Mouse (Mus musculus): Measurements from ENCODE around the gene Pogk. TPM values are rescaled to one million over a fixed set of nuclear protein-coding genes. Genes with fewer than 3 reads are reported as not detected.

The Pogk gene
- total and polyA plus RNA-seq, 3 experiments, result 11.5 to 14.1 TPM; not detected in 1

DNA sequence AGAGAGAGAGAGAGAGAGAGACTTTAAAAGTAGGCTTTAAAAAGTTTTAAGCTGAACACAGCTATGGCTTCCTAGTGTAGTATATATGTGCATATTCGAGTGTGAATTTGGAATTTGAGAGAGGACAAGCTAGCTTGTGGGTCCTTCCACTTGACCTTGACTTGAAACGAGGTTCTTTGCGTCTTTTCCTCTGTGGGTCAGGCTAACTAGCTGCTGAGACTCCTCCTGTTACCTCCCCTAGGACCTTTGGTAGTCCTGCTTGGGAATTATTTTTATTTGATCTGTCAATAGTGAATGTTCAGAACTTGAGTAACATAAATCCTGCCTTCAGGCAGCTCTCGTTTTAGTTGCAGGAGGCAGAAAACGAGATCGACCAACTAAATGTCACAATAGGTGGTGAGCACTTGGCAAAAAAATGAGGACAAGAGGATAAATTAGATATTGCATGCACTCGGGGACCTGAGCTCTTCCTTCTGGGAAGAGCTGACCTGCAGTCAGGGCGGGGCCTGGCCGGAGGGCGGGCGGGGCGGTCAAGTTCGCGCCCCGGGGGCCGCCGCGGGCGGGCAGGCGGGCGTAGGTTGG lies 31.1 kb downstream of the Pogk start:
- no peak for DNase-seq (ENCODE audit: low read depth, low spot score)
- Histone ChIP-seq H3K27ac (ENCODE audit: control insufficient read depth, low read depth, low read length) (peak overlapping the region; percentile 48), H3K4me3 (ENCODE audit: control insufficient read depth in 1 of 2, insufficient read depth in 1 of 2, low read depth in 2 of 2, low read length in 2 of 2) (peak overlapping the region; percentile 37 to 93)

GRCm38 (mm10) chr1:166377171-166377570 lies 32.5 kb downstream of the Pogk start:
- Histone ChIP-seq H3K9me3 (replicated peaks; ENCODE audit: insufficient read depth, low read length) (no peaks in the 10 kb centered on the region), H3K27me3 (ENCODE audit: control insufficient read depth in 1 of 2, insufficient read depth in 2 of 2, low read length in 2 of 2) (no peaks in the 10 kb centered on the region), H3K27ac (ENCODE audit: control insufficient read depth, low read depth, low read length) (no peak overlapping the region), H3K79me2 (ENCODE audit: control insufficient read depth, insufficient read depth, low read length, poor library complexity) (peaks cover 20% of the 10 kb centered on the region), H3K4me3 (ENCODE audit: control insufficient read depth in 1 of 2, insufficient read depth in 1 of 2, low read depth in 2 of 2, low read length in 2 of 2) (no peak overlapping the region), H3K36me3 (ENCODE audit: control insufficient read depth in 1 of 2, insufficient read depth in 2 of 2, low read length in 2 of 2) (peaks cover 0 to 11% of the 10 kb centered on the region in 2 experiments; a peak in 2 of 4 replicates), H3K9ac (ENCODE audit: control insufficient read depth, low read depth, low read length, poor library complexity, severe bottlenecking) (no peak overlapping the region), H3K4me1 (ENCODE audit: control insufficient read depth in 1 of 2, insufficient read depth in 2 of 2, low read length in 2 of 2) (peaks cover 2 to 16% of the 10 kb centered on the region in 2 experiments)
- TF ChIP-seq GABPA (IDR thresholded peaks at IDR 0.05; ENCODE audit: low read depth, low read length) (no peak), TAL1 (IDR thresholded peaks at IDR 0.05; ENCODE audit: low read length) (no peak), NRF1 (IDR thresholded peaks at IDR 0.05; ENCODE audit: insufficient read depth, low read depth, low read length, poor library complexity, severe bottlenecking) (no peak), HCFC1 (IDR thresholded peaks at IDR 0.05; ENCODE audit: low read depth, low read length) (no peak), POLR2AphosphoS5 (IDR thresholded peaks at IDR 0.05; ENCODE audit: borderline replicate concordance, low read depth, low read length) (no peak), NELFE (IDR thresholded peaks at IDR 0.05; ENCODE audit: low read depth, low read length) (no peak), MAFK (IDR thresholded peaks at IDR 0.05; ENCODE audit: borderline replicate concordance, low read depth, low read length) (no peak), UBTF (IDR thresholded peaks at IDR 0.05; ENCODE audit: borderline replicate concordance, insufficient read depth, low read depth, low read length) (no peak), ETS1 (IDR thresholded peaks at IDR 0.05; ENCODE audit: low read depth, low read length) (no peak), ZMIZ1 (IDR thresholded peaks at IDR 0.05; ENCODE audit: low read depth, low read length) (no peak), SIN3A (IDR thresholded peaks at IDR 0.05; ENCODE audit: low read length) (no peak)
- no peak for DNase-seq (ENCODE audit: low read depth, low spot score)

More for the DNA sequence above, 31.1 kb downstream of the Pogk start:
- Histone ChIP-seq H3K79me2 (ENCODE audit: control insufficient read depth, insufficient read depth, low read length, poor library complexity) (peaks cover 20% of the 10 kb centered on the region), H3K9ac (ENCODE audit: control insufficient read depth, low read depth, low read length, poor library complexity, severe bottlenecking) (peak overlapping the region; percentile 69), H3K27me3 (ENCODE audit: control insufficient read depth in 1 of 2, insufficient read depth in 2 of 2, low read length in 2 of 2) (no peaks in the 10 kb centered on the region), H3K36me3 (ENCODE audit: control insufficient read depth in 1 of 2, insufficient read depth in 2 of 2, low read length in 2 of 2) (peaks cover 0 to 11% of the 10 kb centered on the region in 2 experiments; a peak in 2 of 4 replicates), H3K4me1 (ENCODE audit: control insufficient read depth in 1 of 2, insufficient read depth in 2 of 2, low read length in 2 of 2) (peaks cover 2 to 18% of the 10 kb centered on the region in 2 experiments), H3K9me3 (replicated peaks; ENCODE audit: insufficient read depth, low read length) (no peaks in the 10 kb centered on the region)
- TF ChIP-seq EP300 (IDR thresholded peaks at IDR 0.05; ENCODE audit: low read depth in 1 of 2, low read length in 2 of 2) (no peak), E2F4 (IDR thresholded peaks at IDR 0.05; ENCODE audit: borderline replicate concordance, low read depth, low read length) (no peak), MAFK (IDR thresholded peaks at IDR 0.05; ENCODE audit: borderline replicate concordance, low read depth, low read length) (no peak), MAZ (IDR thresholded peaks at IDR 0.05; ENCODE audit: low read depth, low read length) (no peak), ZMIZ1 (IDR thresholded peaks at IDR 0.05; ENCODE audit: low read depth, low read length) (no peak), SIN3A (IDR thresholded peaks at IDR 0.05; ENCODE audit: low read length) (no peak), ELF1 (IDR thresholded peaks at IDR 0.05; ENCODE audit: low read depth, low read length) (no peak), KAT2A (conservative IDR thresholded peaks at IDR 0.05; ENCODE audit: low read depth, low read length) (no peak), TCF12 (IDR thresholded peaks at IDR 0.05; ENCODE audit: low read depth, low read length) (no peak; the same call in 1 of the 2 replicates), GATA1 (IDR thresholded peaks at IDR 0.05; ENCODE audit: low read depth, low read length) (no peak), CTCF (IDR thresholded peaks at IDR 0.05 in 2 of 3, conservative IDR thresholded peaks at IDR 0.05 in 1 of 3; ENCODE audit: control insufficient read depth in 1 of 3, insufficient read depth in 1 of 3, low read depth in 2 of 3, low read length in 3 of 3, poor library complexity in 1 of 3, severe bottlenecking in 1 of 3) (no peak), POLR2AphosphoS5 (IDR thresholded peaks at IDR 0.05; ENCODE audit: borderline replicate concordance, low read depth, low read length) (no peak), NRF1 (IDR thresholded peaks at IDR 0.05; ENCODE audit: insufficient read depth, low read depth, low read length, poor library complexity, severe bottlenecking) (no peak), NELFE (IDR thresholded peaks at IDR 0.05; ENCODE audit: low read depth, low read length) (no peak), TBP (IDR thresholded peaks at IDR 0.05; ENCODE audit: low read depth, low read length) (no peak), ZNF384 (IDR thresholded peaks at IDR 0.05; ENCODE audit: low read depth, low read length) (no peak), BHLHE40 (IDR thresholded peaks at IDR 0.05; ENCODE audit: borderline replicate concordance, low read depth, low read length) (no peak), RAD21 (IDR thresholded peaks at IDR 0.05; ENCODE audit: low read depth, low read length) (no peak)
